Mouse (Mus musculus): ENCODE data around the gene Chmp2a. TPM values are rescaled to one million over a fixed set of nuclear protein-coding genes. Genes with fewer than 3 reads are reported as not detected.

Chmp2a gene
- polyA plus RNA-seq, 1 experiment, result 85.6 TPM

GRCm38 (mm10) chr7:13007341-13008092, 27.1 kb downstream of the Chmp2a start:
- Histone ChIP-seq H3K27ac (ENCODE audit: insufficient read depth, low read length) (no peak overlapping the region), H3K4me1 (ENCODE audit: control insufficient read depth, insufficient read depth, low read length) (peaks cover 3% of the 10 kb centered on the region; the same call in 1 of the 2 replicates), H3K4me3 (ENCODE audit: insufficient read depth, low read length) (no peak overlapping the region)
- TF ChIP-seq POLR2A (IDR thresholded peaks at IDR 0.05; ENCODE audit: low read depth, low read length) (no peak), CTCF (IDR thresholded peaks at IDR 0.05; ENCODE audit: borderline replicate concordance, insufficient read depth, low read length) (no peak)

GRCm38 (mm10) chr7:13006531-13006930, 28.1 kb downstream of the Chmp2a start:
- TF ChIP-seq POLR2A (IDR thresholded peaks at IDR 0.05; ENCODE audit: low read depth, low read length) (no peak), CTCF (IDR thresholded peaks at IDR 0.05; ENCODE audit: borderline replicate concordance, insufficient read depth, low read length) (no peak)
- H3K27ac ChIP-seq (ENCODE audit: insufficient read depth, low read length), result no peak overlapping the region
- no peak overlapping the region for H3K4me3 ChIP-seq (ENCODE audit: insufficient read depth, low read length)
- H3K4me1 ChIP-seq (ENCODE audit: control insufficient read depth, insufficient read depth, low read length), result peaks cover 3% of the 10 kb centered on the region; the same call in 1 of the 2 replicates

- Histone ChIP-seq H3K4me1 (ENCODE audit: control insufficient read depth, insufficient read depth, low read length) (peaks cover 3% of the 10 kb centered on the region; the same call in 1 of the 2 replicates), H3K4me3 (ENCODE audit: insufficient read depth, low read length) (no peak overlapping the region), H3K27ac (ENCODE audit: insufficient read depth, low read length) (no peak overlapping the region)
- TF ChIP-seq CTCF (IDR thresholded peaks at IDR 0.05; ENCODE audit: borderline replicate concordance, insufficient read depth, low read length) (no peak), POLR2A (IDR thresholded peaks at IDR 0.05; ENCODE audit: low read depth, low read length) (no peak)
Measured at GRCm38 (mm10) chr7:13006011-13006410, 28.6 kb downstream of the Chmp2a start.

GRCm38 (mm10) chr7:13003380-13003779, 31.2 kb downstream of the Chmp2a start:
- TF ChIP-seq POLR2A (IDR thresholded peaks at IDR 0.05; ENCODE audit: low read depth, low read length), result no peak
- TF ChIP-seq CTCF (IDR thresholded peaks at IDR 0.05; ENCODE audit: borderline replicate concordance, insufficient read depth, low read length), result no peak
- Histone ChIP-seq H3K27ac (ENCODE audit: insufficient read depth, low read length) (no peak overlapping the region), H3K4me3 (ENCODE audit: insufficient read depth, low read length) (no peak overlapping the region), H3K4me1 (ENCODE audit: control insufficient read depth, insufficient read depth, low read length) (peaks cover 2% of the 10 kb centered on the region; the same call in 1 of the 2 replicates)

GRCm38 (mm10) chr7:13001584-13001983, 33.0 kb downstream of the Chmp2a start:
- TF ChIP-seq POLR2A (IDR thresholded peaks at IDR 0.05; ENCODE audit: low read depth, low read length) (no peak), CTCF (IDR thresholded peaks at IDR 0.05; ENCODE audit: borderline replicate concordance, insufficient read depth, low read length) (no peak)
- Histone ChIP-seq H3K4me1 (ENCODE audit: control insufficient read depth, insufficient read depth, low read length) (no peaks in the 10 kb centered on the region), H3K4me3 (ENCODE audit: insufficient read depth, low read length) (no peak overlapping the region), H3K27ac (ENCODE audit: insufficient read depth, low read length) (no peak overlapping the region)

- no peak within 1 kb of the TSS for H3K4me3 ChIP-seq (ENCODE audit: insufficient read depth, low read length)
- no peaks in the 10 kb centered on the region for H3K4me1 ChIP-seq (ENCODE audit: control insufficient read depth, insufficient read depth, low read length)
- TF ChIP-seq POLR2A (IDR thresholded peaks at IDR 0.05; ENCODE audit: low read depth, low read length), result no peak
- no peak for TF ChIP-seq CTCF (IDR thresholded peaks at IDR 0.05; ENCODE audit: borderline replicate concordance, insufficient read depth, low read length)
- no peak within 1 kb of the TSS for H3K27ac ChIP-seq (ENCODE audit: insufficient read depth, low read length)
Measured at GRCm38 (mm10) chr7:12998851-12999250, 35.8 kb downstream of the Chmp2a start, which contains the start of gene Trim28. TSS of gene Trim28 (plus strand) at chr7:12999114.

- Histone ChIP-seq H3K4me1 (ENCODE audit: control insufficient read depth, insufficient read depth, low read length) (no peaks in the 10 kb centered on the region), H3K4me3 (ENCODE audit: insufficient read depth, low read length) (no peak within 1 kb of the TSS), H3K27ac (ENCODE audit: insufficient read depth, low read length) (no peak within 1 kb of the TSS)
- TF ChIP-seq POLR2A (IDR thresholded peaks at IDR 0.05; ENCODE audit: low read depth, low read length) (no peak), CTCF (IDR thresholded peaks at IDR 0.05; ENCODE audit: borderline replicate concordance, insufficient read depth, low read length) (no peak)
Measured at GRCm38 (mm10) chr7:12998053-12998452, 36.6 kb downstream of the Chmp2a start, which contains the start of gene Slc27a5. TSS of gene Slc27a5 (minus strand) at chr7:12998192.

GRCm38 (mm10) chr7:12997230-12997629, 37.4 kb downstream of the Chmp2a start:
- Histone ChIP-seq H3K4me3 (ENCODE audit: insufficient read depth, low read length) (no peak overlapping the region), H3K27ac (ENCODE audit: insufficient read depth, low read length) (no peak overlapping the region)
- TF ChIP-seq CTCF (IDR thresholded peaks at IDR 0.05; ENCODE audit: borderline replicate concordance, insufficient read depth, low read length) (no peak), POLR2A (IDR thresholded peaks at IDR 0.05; ENCODE audit: low read depth, low read length) (no peak)

GRCm38 (mm10) chr7:12995862-12996261, 38.7 kb downstream of the Chmp2a start:
- no peak for TF ChIP-seq CTCF (IDR thresholded peaks at IDR 0.05; ENCODE audit: borderline replicate concordance, insufficient read depth, low read length)
- no peak for TF ChIP-seq POLR2A (IDR thresholded peaks at IDR 0.05; ENCODE audit: low read depth, low read length)
- Histone ChIP-seq H3K4me3 (ENCODE audit: insufficient read depth, low read length) (no peak overlapping the region), H3K27ac (ENCODE audit: insufficient read depth, low read length) (no peak overlapping the region), H3K4me1 (ENCODE audit: control insufficient read depth, insufficient read depth, low read length) (no peaks in the 10 kb centered on the region)

More at GRCm38 (mm10) chr7:12997230-12997629, 37.4 kb downstream of the Chmp2a start:
- no peaks in the 10 kb centered on the region for H3K4me1 ChIP-seq (ENCODE audit: control insufficient read depth, insufficient read depth, low read length)

GRCm38 (mm10) chr7:12993148-12993547, 41.5 kb downstream of the Chmp2a start:
- TF ChIP-seq CTCF (IDR thresholded peaks at IDR 0.05; ENCODE audit: borderline replicate concordance, insufficient read depth, low read length) (no peak), POLR2A (IDR thresholded peaks at IDR 0.05; ENCODE audit: low read depth, low read length) (no peak)
- no peak overlapping the region for H3K27ac ChIP-seq (ENCODE audit: insufficient read depth, low read length)
- no peaks in the 10 kb centered on the region for H3K4me1 ChIP-seq (ENCODE audit: control insufficient read depth, insufficient read depth, low read length)

More at GRCm38 (mm10) chr7:12993148-12993547, 41.5 kb downstream of the Chmp2a start:
- no peak overlapping the region for H3K4me3 ChIP-seq (ENCODE audit: insufficient read depth, low read length)

All from embryonic fibroblast, embryonic 13.5 days (primary cell).